Mouse (Mus musculus): ENCODE results near the gene Wdfy2. TPM values are rescaled to one million over a fixed set of nuclear protein-coding genes. Genes with fewer than 3 reads are reported as not detected.

Wdfy2 gene
- polyA plus RNA-seq, 1 experiment from 2014 or later = 3.7 TPM

DNA sequence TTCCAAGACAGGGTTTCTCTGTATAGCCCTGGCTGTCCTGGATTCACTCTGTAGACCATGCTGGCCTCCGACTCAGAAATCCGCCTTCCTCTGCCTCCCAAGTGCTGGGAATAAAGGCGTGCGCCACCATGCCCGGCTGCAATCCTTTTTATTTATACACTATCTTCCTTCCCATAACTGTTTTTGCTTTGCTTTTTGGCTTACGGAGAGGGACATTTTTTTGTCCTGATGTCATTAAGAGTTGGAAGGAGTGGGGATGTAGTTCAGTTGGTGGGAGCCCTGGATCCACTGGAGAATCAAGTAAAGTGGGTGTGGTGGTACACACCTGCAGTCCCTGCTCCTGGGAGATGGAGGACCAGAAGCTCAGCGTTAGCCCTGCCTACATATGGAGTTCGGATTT is 6.7 kb downstream of the Wdfy2 start:
- ATAC-seq (ENCODE audit: extremely low read depth, insufficient number of reproducible peaks, low FRiP score, low TSS enrichment) = no peak
- no peak overlapping the region for H3K4me3 ChIP-seq
- WGBS = 57% methylated on average over 8 of the region's 8 CpGs
- peaks cover 7% of the 10 kb centered on the region; the same call in 1 of the 2 replicates for H3K36me3 ChIP-seq
- H3K9ac ChIP-seq = peak overlapping the region; percentile 67; the same call in 1 of the 2 replicates
- H3K4me2 ChIP-seq = peak overlapping the region; percentile 30
- peak overlapping the region; percentile 81 for H3K27ac ChIP-seq (replicated peaks)
- peaks cover 51% of the 10 kb centered on the region for H3K4me1 ChIP-seq
- H3K9me3 ChIP-seq = peaks cover 11% of the 10 kb centered on the region
- H3K27me3 ChIP-seq (replicated peaks) = no peaks in the 10 kb centered on the region

DNA sequence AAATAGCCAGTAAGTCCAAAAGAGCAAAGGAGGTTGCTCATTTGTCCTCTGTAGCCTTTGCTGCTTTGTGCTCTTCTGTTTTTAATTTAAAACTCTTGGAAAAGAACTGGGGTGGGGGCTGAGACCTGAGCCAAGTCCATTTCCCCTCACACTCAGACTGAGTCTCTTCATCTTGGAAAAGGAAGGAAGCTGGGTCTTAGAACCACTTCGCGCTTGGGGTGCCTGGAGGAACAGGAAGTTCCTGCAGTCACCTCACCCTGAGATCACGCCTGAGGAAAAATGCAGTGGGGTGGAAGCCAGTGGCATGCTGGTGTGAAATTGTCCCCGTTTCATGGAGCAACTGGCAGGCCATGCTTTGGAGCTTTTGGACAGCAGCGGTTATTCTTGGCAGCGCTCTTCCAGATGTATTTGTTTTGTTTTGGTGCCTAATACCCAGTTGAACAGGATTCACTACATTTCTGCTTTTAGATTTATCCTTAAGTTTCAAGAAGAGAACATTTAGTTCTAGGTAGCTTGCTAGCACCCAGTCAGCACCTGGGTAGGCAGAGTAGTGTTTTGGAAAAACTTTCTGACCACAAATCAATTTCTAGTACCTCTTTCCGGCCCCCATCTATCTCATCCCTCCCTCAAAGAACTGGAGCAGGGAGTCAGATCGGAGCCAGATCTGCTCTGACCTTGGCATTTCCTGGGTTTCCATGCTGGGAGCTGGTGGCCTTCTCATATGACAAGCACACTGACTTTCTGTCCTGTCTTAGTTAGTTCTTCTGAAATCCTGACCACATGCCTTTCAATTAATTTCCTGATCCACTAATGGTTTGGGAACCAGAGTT is 7.7 kb downstream of the Wdfy2 start:
- peaks cover 9% of the 10 kb centered on the region; the same call in 1 of the 2 replicates for H3K36me3 ChIP-seq
- H3K27me3 ChIP-seq (replicated peaks) = no peaks in the 10 kb centered on the region
- WGBS = 41% methylated on average over 8 of the region's 8 CpGs
- H3K4me2 ChIP-seq = peak overlapping the region; percentile 30
- no peak for ATAC-seq (ENCODE audit: extremely low read depth, insufficient number of reproducible peaks, low FRiP score, low TSS enrichment)
- H3K4me3 ChIP-seq = no peak overlapping the region
- H3K9ac ChIP-seq = peak overlapping the region; percentile 33; the same call in 1 of the 2 replicates
- peaks cover 11% of the 10 kb centered on the region for H3K9me3 ChIP-seq
- peak overlapping the region; percentile 81 for H3K27ac ChIP-seq (replicated peaks)
- peaks cover 42% of the 10 kb centered on the region for H3K4me1 ChIP-seq

DNA sequence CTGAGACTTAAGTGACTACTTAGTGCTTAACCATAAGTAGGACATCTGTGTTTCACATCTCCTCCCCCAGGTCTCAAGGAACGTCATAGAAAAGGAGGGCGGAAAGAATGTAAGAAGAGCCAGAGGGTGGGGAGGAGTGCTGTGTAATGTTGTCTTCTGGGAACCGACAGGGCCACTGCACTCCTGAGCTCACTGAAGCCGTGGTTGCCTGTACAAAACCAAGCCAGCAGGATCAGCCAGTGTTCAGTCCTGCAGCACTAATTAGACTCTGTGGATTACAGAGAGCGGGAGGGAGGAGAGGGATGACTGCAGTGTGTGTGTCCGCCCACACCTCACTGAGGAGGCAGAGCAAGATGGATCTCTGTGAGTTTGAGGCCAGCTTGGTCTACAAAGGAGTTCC is 13.5 kb downstream of the Wdfy2 start:
- H3K36me3 ChIP-seq = peaks cover 8% of the 10 kb centered on the region; the same call in 1 of the 2 replicates
- no peak overlapping the region for H3K9ac ChIP-seq
- no peak overlapping the region for H3K4me3 ChIP-seq
- ATAC-seq (ENCODE audit: extremely low read depth, insufficient number of reproducible peaks, low FRiP score, low TSS enrichment) = no peak
- H3K9me3 ChIP-seq = peaks cover 11% of the 10 kb centered on the region
- H3K4me1 ChIP-seq = peaks cover 29% of the 10 kb centered on the region
- WGBS = 44% methylated on average over 6 of the region's 6 CpGs
- no peak overlapping the region for H3K4me2 ChIP-seq
- H3K27ac ChIP-seq (replicated peaks) = no peak overlapping the region
- H3K27me3 ChIP-seq (replicated peaks) = no peaks in the 10 kb centered on the region

DNA sequence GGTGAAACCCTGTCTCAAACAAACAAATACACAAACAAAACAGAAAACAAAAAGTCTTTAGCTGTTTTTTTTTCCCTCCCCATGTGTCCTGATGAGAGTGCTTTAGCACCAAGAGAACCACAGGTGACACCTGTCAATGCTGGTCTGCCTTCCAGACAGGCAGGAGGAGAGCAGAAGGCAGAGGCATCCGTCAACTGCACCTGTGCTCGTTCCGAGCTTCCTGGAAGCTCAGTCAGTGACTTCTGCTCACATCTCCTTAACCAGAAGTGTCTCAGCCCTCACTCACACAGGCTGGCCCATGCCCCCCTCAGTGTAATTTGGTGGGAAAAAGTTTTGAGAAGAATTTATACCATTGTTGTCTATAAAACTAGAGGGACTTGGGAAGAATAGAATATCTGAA is 15.4 kb downstream of the Wdfy2 start:
- no peak overlapping the region for H3K4me2 ChIP-seq
- peaks cover 29% of the 10 kb centered on the region for H3K4me1 ChIP-seq
- no peak overlapping the region for H3K27ac ChIP-seq (replicated peaks)
- peaks cover 8% of the 10 kb centered on the region; the same call in 1 of the 2 replicates for H3K36me3 ChIP-seq
- no peak overlapping the region for H3K4me3 ChIP-seq
- no peak for ATAC-seq (ENCODE audit: extremely low read depth, insufficient number of reproducible peaks, low FRiP score, low TSS enrichment)
- WGBS = 73% methylated on average over 3 of the region's 3 CpGs
- no peaks in the 10 kb centered on the region for H3K27me3 ChIP-seq (replicated peaks)
- peaks cover 11% of the 10 kb centered on the region for H3K9me3 ChIP-seq
- H3K9ac ChIP-seq = no peak overlapping the region

DNA sequence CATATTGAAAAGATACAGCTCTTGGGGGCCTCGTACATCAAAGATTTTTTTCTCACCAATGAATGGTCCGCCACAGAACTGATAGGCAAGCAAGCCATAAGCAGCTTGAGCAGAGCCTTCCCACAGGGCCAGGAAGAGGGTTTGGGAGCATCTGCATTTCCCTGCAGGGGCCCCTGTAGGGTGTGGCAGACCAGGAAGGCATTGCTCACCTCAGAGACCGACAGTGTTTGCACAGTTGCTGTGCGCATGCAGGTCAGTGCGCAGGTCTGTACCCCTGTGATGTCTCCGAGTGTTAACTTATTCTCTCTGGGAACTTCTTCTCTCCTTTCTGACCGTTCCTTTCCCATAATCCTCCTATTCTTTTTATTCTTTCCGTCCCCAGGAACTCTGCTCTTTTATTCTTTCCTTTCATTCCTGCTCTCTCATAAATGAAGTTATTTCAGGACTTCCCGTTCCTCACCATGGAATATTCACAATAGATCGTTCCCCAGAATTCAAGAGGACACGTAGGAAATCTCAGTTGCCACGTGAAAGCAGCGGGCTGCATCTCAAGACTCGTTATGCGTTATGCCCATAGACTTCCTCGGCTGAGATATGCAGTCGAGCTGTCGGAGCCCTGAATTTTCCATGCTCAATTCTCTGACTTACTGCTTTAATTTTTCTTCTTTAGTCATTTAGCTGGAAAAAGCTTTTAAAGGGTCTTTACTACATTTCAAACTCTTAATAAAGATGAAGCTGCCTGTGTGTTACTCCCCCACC is 17.8 kb downstream of the Wdfy2 start:
- peak overlapping the region; percentile 10; the same call in 1 of the 2 replicates for H3K4me2 ChIP-seq
- H3K27me3 ChIP-seq (replicated peaks) = no peaks in the 10 kb centered on the region
- no peak for ATAC-seq (ENCODE audit: extremely low read depth, insufficient number of reproducible peaks, low FRiP score, low TSS enrichment)
- 71% methylated on average over 18 of the region's 18 CpGs for WGBS
- H3K9me3 ChIP-seq = no peaks in the 10 kb centered on the region
- no peak overlapping the region for H3K4me3 ChIP-seq
- peaks cover 29% of the 10 kb centered on the region for H3K4me1 ChIP-seq
- H3K9ac ChIP-seq = no peak overlapping the region
- 0 out of 2 replicates have a peak, but pooled peaks cover 3% of the 10 kb centered on the region for H3K36me3 ChIP-seq
- 0 out of 2 replicates have a peak overlapping the region, but pooled peaks have one; percentile 4 for H3K27ac ChIP-seq (replicated peaks)

DNA sequence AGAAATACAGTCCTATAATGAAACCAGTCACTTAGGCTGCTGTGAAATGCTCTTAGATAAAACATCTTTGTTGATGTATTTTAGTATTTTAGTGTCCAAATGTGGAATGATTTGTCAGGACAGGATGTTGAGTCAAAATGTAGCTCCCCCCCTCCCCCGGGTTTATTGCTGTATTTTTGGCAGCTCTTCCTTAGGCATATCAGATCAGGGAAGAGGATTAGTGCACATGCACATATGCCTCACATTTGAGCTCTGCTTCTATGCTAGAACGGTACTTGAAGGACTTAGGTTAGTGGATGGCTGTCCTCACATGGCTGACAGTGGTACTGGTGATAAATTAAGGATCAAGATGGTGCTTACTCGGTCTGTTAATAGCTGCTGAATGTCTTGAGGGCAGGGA is 18.4 kb downstream of the Wdfy2 start:
- WGBS = 38% methylated on average over 3 of the region's 3 CpGs
- peaks cover 24% of the 10 kb centered on the region for H3K4me1 ChIP-seq
- H3K4me2 ChIP-seq = no peak overlapping the region
- 0 out of 2 replicates have a peak overlapping the region, but pooled peaks have one; percentile 4 for H3K27ac ChIP-seq (replicated peaks)
- H3K9ac ChIP-seq = no peak overlapping the region
- no peaks in the 10 kb centered on the region for H3K9me3 ChIP-seq
- peaks cover 4% of the 10 kb centered on the region; the same call in 1 of the 2 replicates for H3K36me3 ChIP-seq
- H3K27me3 ChIP-seq (replicated peaks) = no peaks in the 10 kb centered on the region
- ATAC-seq (ENCODE audit: extremely low read depth, insufficient number of reproducible peaks, low FRiP score, low TSS enrichment) = no peak
- H3K4me3 ChIP-seq = no peak overlapping the region

DNA sequence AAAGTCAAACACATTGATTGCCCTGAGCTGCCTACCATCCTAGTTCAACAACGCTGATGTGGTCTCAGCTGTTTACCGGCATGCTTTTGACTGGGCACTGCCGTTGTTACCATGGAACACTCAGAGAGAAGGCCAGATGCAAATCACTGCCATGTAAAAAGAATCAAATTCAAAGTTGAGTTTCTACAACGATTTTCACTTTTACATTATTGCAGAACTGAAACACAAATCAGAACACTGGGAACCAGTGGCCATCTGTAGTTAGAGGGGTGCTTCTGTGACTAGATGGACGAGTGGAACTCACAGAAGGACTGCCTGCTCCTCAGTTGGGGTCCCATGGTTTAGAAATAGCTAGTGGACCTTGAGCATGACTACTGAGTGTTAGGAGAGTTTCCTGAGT is 19.0 kb downstream of the Wdfy2 start:
- Histone ChIP-seq H3K27me3 (replicated peaks) (no peaks in the 10 kb centered on the region), H3K4me1 (peaks cover 19% of the 10 kb centered on the region), H3K4me3 (no peak overlapping the region), H3K9me3 (no peaks in the 10 kb centered on the region), H3K9ac (no peak overlapping the region), H3K4me2 (no peak overlapping the region), H3K27ac (replicated peaks) (no peak overlapping the region), H3K36me3 (peaks cover 11% of the 10 kb centered on the region)
- ATAC-seq (ENCODE audit: extremely low read depth, insufficient number of reproducible peaks, low FRiP score, low TSS enrichment) = no peak
- 80% methylated on average over 5 of the region's 5 CpGs for WGBS

DNA sequence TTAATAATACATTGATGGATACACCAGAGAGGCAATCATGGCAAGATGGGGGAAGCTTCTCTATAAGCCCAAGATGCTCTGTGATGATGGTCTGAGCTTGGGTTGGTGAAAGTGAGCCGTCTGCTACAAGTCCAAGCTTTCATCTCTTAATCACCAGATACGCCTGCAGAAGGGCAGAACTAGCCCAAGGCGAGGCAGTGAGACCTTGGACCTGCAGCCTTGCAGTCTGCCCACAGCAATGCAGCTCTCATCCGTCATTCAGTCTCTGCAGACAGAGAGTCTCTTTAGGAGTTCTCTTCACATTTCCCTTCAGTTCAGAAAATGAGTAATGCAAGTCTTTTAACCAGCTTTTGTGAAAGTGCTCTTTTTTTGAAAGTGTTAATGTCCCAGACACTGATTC is 20.4 kb downstream of the Wdfy2 start:
- H3K27me3 ChIP-seq (replicated peaks) = no peaks in the 10 kb centered on the region
- no peak overlapping the region for H3K4me2 ChIP-seq
- H3K9ac ChIP-seq = no peak overlapping the region
- peaks cover 16% of the 10 kb centered on the region for H3K36me3 ChIP-seq
- ATAC-seq (ENCODE audit: extremely low read depth, insufficient number of reproducible peaks, low FRiP score, low TSS enrichment) = no peak
- H3K4me3 ChIP-seq = no peak overlapping the region
- H3K9me3 ChIP-seq = no peaks in the 10 kb centered on the region
- WGBS = 65% methylated on average over 4 of the region's 4 CpGs
- peaks cover 14% of the 10 kb centered on the region for H3K4me1 ChIP-seq
- no peak overlapping the region for H3K27ac ChIP-seq (replicated peaks)

DNA sequence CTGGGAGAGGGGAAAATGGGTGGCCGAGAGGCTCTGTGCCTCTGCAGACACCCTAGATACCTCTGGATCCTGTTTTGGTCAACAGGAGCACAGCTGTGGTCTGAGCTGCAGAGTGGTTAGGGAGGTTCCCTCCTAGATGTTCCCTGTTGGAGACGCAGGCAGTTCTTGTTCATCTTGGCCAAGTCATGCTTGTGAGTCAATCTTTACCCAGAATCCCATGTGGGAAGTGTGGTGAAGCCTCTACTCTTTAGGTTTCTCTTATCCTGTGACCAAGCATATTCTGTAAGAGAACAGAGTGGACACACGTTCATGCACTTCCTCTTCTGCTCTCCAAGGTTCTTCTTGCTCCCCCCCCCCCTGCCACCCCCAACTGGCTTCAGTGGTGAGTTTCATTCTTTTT is 20.8 kb downstream of the Wdfy2 start:
- 76% methylated on average over 3 of the region's 3 CpGs for WGBS
- no peaks in the 10 kb centered on the region for H3K27me3 ChIP-seq (replicated peaks)
- peaks cover 16% of the 10 kb centered on the region for H3K36me3 ChIP-seq

DNA sequence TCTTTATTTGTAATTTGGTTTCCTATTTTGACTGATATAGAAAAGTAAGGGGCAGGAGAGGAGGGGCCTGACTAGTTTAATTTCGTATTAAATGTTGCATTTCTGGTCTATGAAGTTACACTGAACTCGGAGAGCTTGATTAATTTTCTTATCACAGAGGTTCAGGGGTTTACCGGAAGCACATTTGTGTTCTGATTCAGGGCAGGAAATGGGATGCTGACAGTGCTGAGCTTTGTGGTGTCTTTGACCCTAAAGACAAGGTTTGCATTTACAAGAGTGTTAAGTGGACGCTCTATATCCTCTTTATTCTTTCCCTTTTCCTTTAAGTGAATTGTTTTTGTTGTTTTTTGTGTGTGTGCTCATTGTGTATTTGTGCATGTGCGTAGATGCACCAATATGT is 25.1 kb downstream of the Wdfy2 start:
- H3K4me3 ChIP-seq = no peak overlapping the region
- H3K9ac ChIP-seq = no peak overlapping the region
- H3K9me3 ChIP-seq = no peaks in the 10 kb centered on the region
- no peak for ATAC-seq (ENCODE audit: extremely low read depth, insufficient number of reproducible peaks, low FRiP score, low TSS enrichment)
- peaks cover 21% of the 10 kb centered on the region for H3K4me1 ChIP-seq
- H3K4me2 ChIP-seq = no peak overlapping the region
- no peaks in the 10 kb centered on the region for H3K27me3 ChIP-seq (replicated peaks)
- H3K36me3 ChIP-seq = peaks cover 13% of the 10 kb centered on the region
- H3K27ac ChIP-seq (replicated peaks) = no peak overlapping the region
- WGBS = 74% methylated on average over 5 of the region's 5 CpGs

More for the DNA sequence above, 20.8 kb downstream of the Wdfy2 start:
- no peak overlapping the region for H3K4me2 ChIP-seq
- peaks cover 14% of the 10 kb centered on the region for H3K4me1 ChIP-seq
- no peak overlapping the region for H3K9ac ChIP-seq
- no peaks in the 10 kb centered on the region for H3K9me3 ChIP-seq
- H3K27ac ChIP-seq (replicated peaks) = no peak overlapping the region
- H3K4me3 ChIP-seq = no peak overlapping the region
- no peak for ATAC-seq (ENCODE audit: extremely low read depth, insufficient number of reproducible peaks, low FRiP score, low TSS enrichment)

DNA sequence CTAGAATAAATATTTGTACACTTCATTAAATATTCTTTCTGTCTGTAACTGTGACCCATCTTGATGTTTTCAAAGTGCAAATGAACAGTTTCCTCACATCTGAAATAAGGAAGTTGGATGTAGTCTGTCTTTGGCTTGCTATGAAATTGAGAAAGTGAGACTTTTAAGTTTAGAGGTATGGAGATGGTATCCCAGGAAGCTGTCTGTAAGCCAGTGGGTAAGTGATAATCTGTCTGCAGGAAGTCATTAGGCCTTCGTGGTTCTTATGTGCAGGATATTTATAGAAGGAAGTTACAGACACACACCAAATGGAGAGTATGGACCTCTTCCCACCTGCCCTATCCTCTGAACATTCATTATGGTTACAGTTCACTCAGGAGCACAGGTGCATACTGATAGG is 26.8 kb downstream of the Wdfy2 start:
- Histone ChIP-seq H3K27me3 (replicated peaks) (no peaks in the 10 kb centered on the region), H3K27ac (replicated peaks) (no peak overlapping the region; the same call in 1 of the 2 replicates), H3K4me2 (no peak overlapping the region), H3K4me3 (no peak overlapping the region), H3K9ac (no peak overlapping the region), H3K36me3 (peaks cover 13% of the 10 kb centered on the region), H3K9me3 (no peaks in the 10 kb centered on the region), H3K4me1 (peaks cover 32% of the 10 kb centered on the region)
- 10% methylated on average over 1 of the region's 1 CpGs for whole genome bisulfite sequencing
- no peak for ATAC-seq (ENCODE audit: extremely low read depth, insufficient number of reproducible peaks, low FRiP score, low TSS enrichment)
